8 mouse cellular contexts compared by ENCODE assay signal in the genomic region with DNA sequence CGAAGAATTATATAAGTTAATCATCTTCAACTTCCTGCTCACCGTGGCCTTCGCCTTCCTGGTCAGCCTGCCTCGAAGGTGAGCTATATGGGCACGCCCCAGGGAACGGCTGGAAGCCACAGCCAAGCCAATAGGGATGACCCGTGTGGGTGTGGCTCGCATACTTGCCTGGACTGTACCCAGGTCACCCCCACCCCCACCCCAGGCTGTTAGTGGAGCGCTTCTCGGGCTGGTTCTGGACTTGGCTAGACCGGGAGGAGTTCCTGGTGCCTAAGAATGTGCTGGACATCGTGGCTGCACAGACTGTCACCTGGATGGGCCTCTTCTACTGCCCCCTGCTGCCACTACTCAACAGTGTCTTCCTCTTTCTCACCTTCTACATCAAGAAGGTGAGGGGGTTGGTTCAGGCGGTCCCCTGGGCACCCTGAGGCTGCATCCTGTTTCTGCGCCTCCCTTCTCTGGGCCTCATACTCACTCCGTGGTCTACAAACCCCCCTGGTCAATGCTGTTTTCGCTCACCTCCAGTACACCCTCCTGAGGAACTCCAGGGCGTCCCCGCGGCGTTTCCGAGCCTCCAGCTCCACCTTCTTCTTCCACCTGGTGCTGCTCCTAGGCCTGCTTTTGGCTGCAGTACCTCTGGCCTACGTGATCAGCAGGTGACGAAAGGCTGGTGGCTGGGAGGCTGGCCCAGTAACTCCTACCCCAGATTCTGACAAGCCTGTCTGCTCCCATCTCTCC. TPM values are rescaled to one million over a fixed set of nuclear protein-coding genes. Genes with fewer than 3 reads are reported as not detected.
A peak's percentile ranks its signal among the peaks of the same experiment; 100 is the strongest.
DNase-seq lines count a peak whose midpoint lies in the region; ATAC-seq and TF ChIP-seq lines count a peak whose summit lies in the region.

No protein-coding gene starts in this region.

- H3K4me1 ChIP-seq in heart, embryonic 10.5 days: peaks cover 30% of the 10 kb centered on the region
- H3K4me1 ChIP-seq in lung, embryonic 15.5 days: peaks cover 20% of the 10 kb centered on the region
- H3K4me1 ChIP-seq in stomach, postnatal 0 days (replicated peaks; ENCODE audit: control insufficient read depth, insufficient read depth): no peaks in the 10 kb centered on the region

- H3K4me2 ChIP-seq in lung, embryonic 15.5 days: peak overlapping the region; percentile 50
- H3K4me2 ChIP-seq in stomach, postnatal 0 days (replicated peaks; ENCODE audit: low read depth): peak overlapping the region; percentile 52

- H3K9me3 ChIP-seq in heart, embryonic 10.5 days: no peaks in the 10 kb centered on the region
- no peaks in the 10 kb centered on the region for H3K9me3 ChIP-seq in lung, embryonic 15.5 days
- H3K9me3 ChIP-seq in stomach, postnatal 0 days (ENCODE audit: control insufficient read depth, low read length): no peaks in the 10 kb centered on the region

- no peak overlapping the region for H3K9ac ChIP-seq in lung, embryonic 15.5 days
- peak overlapping the region; percentile 45 for H3K9ac ChIP-seq in stomach, postnatal 0 days (ENCODE audit: low read length)

- 26% methylated on average over 23 of the region's 23 CpGs for WGBS in heart, embryonic 10.5 days
- 29% methylated on average over 23 of the region's 23 CpGs for WGBS in lung, embryonic 15.5 days
- 34% methylated on average over 23 of the region's 23 CpGs for WGBS in stomach, postnatal 0 days

- ATAC-seq in lung, embryonic 15.5 days (ENCODE audit: borderline replicate concordance, extremely low read depth, low FRiP score, low TSS enrichment): peak; percentile 10; the same call in 1 of the 2 replicates
- ATAC-seq in stomach, postnatal 0 days (ENCODE audit: low FRiP score, low TSS enrichment): peak; percentile 91

- peaks cover 35% of the 10 kb centered on the region for H3K27me3 ChIP-seq in heart, embryonic 10.5 days (ENCODE audit: insufficient read depth, poor library complexity, severe bottlenecking)
- H3K27me3 ChIP-seq in lung, embryonic 15.5 days: no peaks in the 10 kb centered on the region
- no peaks in the 10 kb centered on the region for H3K27me3 ChIP-seq in stomach, postnatal 0 days (ENCODE audit: control insufficient read depth, insufficient read depth, low read length)

- no peak for TF ChIP-seq EP300 in stomach, postnatal 0 days (optimal IDR thresholded peaks at IDR 0.05)

- peak overlapping the region; percentile 56 for H3K27ac ChIP-seq in heart, embryonic 10.5 days
- no peak overlapping the region for H3K27ac ChIP-seq in lung, embryonic 15.5 days
- H3K27ac ChIP-seq in stomach, postnatal 0 days (replicated peaks): peak overlapping the region; percentile 91

- intact Hi-C loops in heart, postnatal 14 days (cut with DNase I): loop anchor here (1.0 kb wide), 1 partner anchor 33 kb away; no protein-coding TSS in a partner anchor

- H3K4me3 ChIP-seq in heart, embryonic 10.5 days: peak overlapping the region; percentile 42
- H3K4me3 ChIP-seq in lung, embryonic 15.5 days: peak overlapping the region; percentile 10; the same call in 1 of the 2 replicates
- H3K4me3 ChIP-seq in stomach, postnatal 0 days (ENCODE audit: low read depth, low read length): peak overlapping the region; percentile 18

- peak; percentile 57 for TF ChIP-seq CTCF in stomach, postnatal 0 days (IDR thresholded peaks at IDR 0.05; ENCODE audit: low read depth)

- H3K36me3 ChIP-seq in heart, embryonic 10.5 days: no peaks in the 10 kb centered on the region
- H3K36me3 ChIP-seq in lung, embryonic 15.5 days: no peaks in the 10 kb centered on the region
- H3K36me3 ChIP-seq in stomach, postnatal 0 days (ENCODE audit: control insufficient read depth, insufficient read depth, low read length): no peaks in the 10 kb centered on the region

- peak; percentile 87 for DNase-seq in heart, embryonic 10.5 days (ENCODE audit: low spot score)
- DNase-seq in heart, postnatal 14 days: no peak
- peak; percentile 68 for DNase-seq in ZHBTc4 (ENCODE audit: low read depth, low spot score)
- peak; percentile 63 for DNase-seq in kidney, adult 11 months
- DNase-seq in stomach, postnatal 0 days (ENCODE audit: low spot score): peak; percentile 93
- no peak for DNase-seq in cerebellum, postnatal 36 days
- no peak for DNase-seq in frontal cortex, postnatal 36 days (ENCODE audit: low spot score in 2 of 2)

RNA-seq across cellular contexts. Expression of a gene that starts 6.6 kb away (rescaled TPM):
- 4.3 and 4.8 TPM in 2 replicates for polyA plus RNA-seq in heart, embryonic 10.5 days (2016; fragmentation: Nextera tagmentation; extraction: Ambion mirVana)
- not detected for total RNA-seq in heart, postnatal 14 days (2021)
- polyA plus RNA-seq in lung, embryonic 15.5 days (2015; fragmentation: Nextera tagmentation; extraction: Ambion mirVana): 0.32 and 0.74 TPM in 2 replicates
- 0.12 TPM in 1 of 2 replicates, not detected in the other for polyA plus RNA-seq in stomach, postnatal 0 days (2015; fragmentation: Nextera tagmentation; extraction: Ambion mirVana)

RNA-seq across cellular contexts. Expression of a gene that starts 8.9 kb away (rescaled TPM):
- 30.6 and 33.3 TPM in 2 replicates for polyA plus RNA-seq in heart, embryonic 10.5 days (2016; fragmentation: Nextera tagmentation; extraction: Ambion mirVana)
- total RNA-seq in heart, postnatal 14 days (2021): 10 to 100 TPM; 27.0 to 30.2 TPM
- 24.2 and 24.7 TPM in 2 replicates for polyA plus RNA-seq in lung, embryonic 15.5 days (2015; fragmentation: Nextera tagmentation; extraction: Ambion mirVana)
- polyA plus RNA-seq in stomach, postnatal 0 days (2015; fragmentation: Nextera tagmentation; extraction: Ambion mirVana): 21.0 and 24.1 TPM in 2 replicates

RNA-seq across cellular contexts. Expression of a gene that starts 9.0 kb away (rescaled TPM):
- polyA plus RNA-seq in heart, embryonic 10.5 days (2016; fragmentation: Nextera tagmentation; extraction: Ambion mirVana): 3.7 and 3.9 TPM in 2 replicates
- 1 to 10 TPM; 5.0 to 7.3 TPM for total RNA-seq in heart, postnatal 14 days (2021)
- polyA plus RNA-seq in lung, embryonic 15.5 days (2015; fragmentation: Nextera tagmentation; extraction: Ambion mirVana): 3.0 and 3.2 TPM in 2 replicates
- 8.9 and 10.0 TPM in 2 replicates for polyA plus RNA-seq in stomach, postnatal 0 days (2015; fragmentation: Nextera tagmentation; extraction: Ambion mirVana)

RNA-seq across cellular contexts. Expression of a gene that starts 18.6 kb away (rescaled TPM):
- 1.1 TPM in 2 replicates for polyA plus RNA-seq in heart, embryonic 10.5 days (2016; fragmentation: Nextera tagmentation; extraction: Ambion mirVana)
- total RNA-seq in heart, postnatal 14 days (2021): 1 to 10 TPM in 1 of 2 experiments, under 1 TPM in 1; 0.98 to 2.3 TPM
- 0.24 TPM in 1 of 2 replicates, not detected in the other for polyA plus RNA-seq in lung, embryonic 15.5 days (2015; fragmentation: Nextera tagmentation; extraction: Ambion mirVana)
- polyA plus RNA-seq in stomach, postnatal 0 days (2015; fragmentation: Nextera tagmentation; extraction: Ambion mirVana): 0.18 and 0.24 TPM in 2 replicates

RNA-seq across cellular contexts. Expression of a gene that starts 18.6 kb away (rescaled TPM):
- polyA plus RNA-seq in heart, embryonic 10.5 days (2016; fragmentation: Nextera tagmentation; extraction: Ambion mirVana): 68.1 and 76.3 TPM in 2 replicates
- total RNA-seq in heart, postnatal 14 days (2021): 100 to 1,000 TPM; 108 to 109 TPM
- 63.3 and 73.7 TPM in 2 replicates for polyA plus RNA-seq in lung, embryonic 15.5 days (2015; fragmentation: Nextera tagmentation; extraction: Ambion mirVana)
- 165 and 183 TPM in 2 replicates for polyA plus RNA-seq in stomach, postnatal 0 days (2015; fragmentation: Nextera tagmentation; extraction: Ambion mirVana)

Comparison
In these comparisons a context has a peak if more than half of its experiments do, and no peak if none do; other contexts are left out.
1. DNase-seq: peak in heart, embryonic 10.5 days (single experiment), ZHBTc4 (single experiment), kidney, adult 11 months (single experiment) and stomach, postnatal 0 days (single experiment); none in heart, postnatal 14 days (0 of 2), cerebellum, postnatal 36 days (0 of 2) and frontal cortex, postnatal 36 days (0 of 2).
2. Peak in every context shown above with its lines, with median percentiles within 50 percentile points of each other: H3K4me3 ChIP-seq.